Mouse (Mus musculus) liver, embryonic 14.5 days (tissue): Measurements from ENCODE around the gene Lrrc8d. TPM values are rescaled to one million over a fixed set of nuclear protein-coding genes. Genes with fewer than 3 reads are reported as not detected.

ENCODE experiments used
- ATAC-seq: fragments of 200-750 bp; cut with Nextera tagmentation; 2 replicates; pipeline ENCODE4 v1.8.0; 2017; ENCODE audit warnings: moderate number of reproducible peaks, mild to moderate bottlenecking, moderate library complexity; ENCODE audit not compliant: insufficient read depth
- DNase-seq, 3 experiments: peaks; one replicate each; pipeline ENCODE4 v3.0.0-alpha.2; 2012 to 2013; ENCODE audit warnings: low read depth in 3 of 3, low spot score in 3 of 3
- H3K27ac ChIP-seq: fragments of 300-500 bp; sonication (generic); 2 replicates; pipeline ENCODE4 v1.5.1; 2014; ENCODE audit warnings: moderate library complexity, mild to moderate bottlenecking, control low read depth, inconsistent platforms
- H3K27me3 ChIP-seq: fragments of 300-500 bp; sonication (generic); 2 replicates; pipeline ENCODE4 v1.6.1; 2014; ENCODE audit warnings: mild to moderate bottlenecking, low read length, moderate library complexity; ENCODE audit not compliant: control insufficient read depth, insufficient read depth
- H3K36me3 ChIP-seq: fragments of 300-500 bp; sonication (generic); replicated peaks from 2 replicates; pipeline ENCODE4 v1.6.1; 2014; ENCODE audit warnings: low read depth; ENCODE audit not compliant: control insufficient read depth, insufficient read depth
- H3K4me1 ChIP-seq, 2 experiments: fragments of 200-500 bp in 1 of 2; fragments of 300-500 bp in 1 of 2; sonication (generic) in 1 of 2; replicated peaks; 2 replicates each; pipeline ENCODE4 v1.6.1; 2012 to 2014; ENCODE audit warnings: antibody characterized with exemption in 1 of 2, inconsistent platforms in 1 of 2, low read length in 1 of 2; ENCODE audit not compliant: control insufficient read depth in 2 of 2, insufficient read depth in 2 of 2
- H3K4me2 ChIP-seq: fragments of 300-500 bp; sonication (generic); 2 replicates; pipeline ENCODE4 v1.6.1; 2014; ENCODE audit warnings: low read depth, mild to moderate bottlenecking, control low read depth, moderate library complexity
- H3K4me3 ChIP-seq, 2 experiments: fragments of 200-500 bp in 1 of 2; fragments of 300-500 bp in 1 of 2; sonication (generic) in 1 of 2; 2 replicates each; pipeline ENCODE4 v1.5.1; 2012 to 2014; ENCODE audit warnings: low read depth in 2 of 2, low read length in 2 of 2, mild to moderate bottlenecking in 2 of 2, control low read depth in 1 of 2, inconsistent platforms in 1 of 2, moderate library complexity in 1 of 2; ENCODE audit not compliant: insufficient read depth in 1 of 2
- H3K9ac ChIP-seq: fragments of 300-500 bp; sonication (generic); replicated peaks from 2 replicates; pipeline ENCODE4 v1.6.1; 2014; ENCODE audit warnings: mild to moderate bottlenecking, control low read depth, moderate library complexity
- H3K9me3 ChIP-seq: fragments of 300-500 bp; sonication (generic); 2 replicates; pipeline ENCODE4 v1.6.1; 2016; ENCODE audit warnings: low read length, mixed read lengths; ENCODE audit not compliant: control insufficient read depth
- CTCF ChIP-seq: IDR thresholded peaks from 2 replicates; pipeline ENCODE4 v1.5.1; 2016; ENCODE audit warnings: antibody characterized with exemption, low read depth, control low read depth
- EP300 ChIP-seq: IDR thresholded peaks from 2 replicates; pipeline ENCODE4 v1.6.1; 2016; ENCODE audit warnings: antibody characterized with exemption, low read depth
- WGBS: fragments of 180-500 bp; shearing (Covaris S2); extraction: QIAGEN DNeasy Blood & Tissue Kit; methylation state at CpG from one replicate; pipeline ENCODE4 v1.1.7; 2014; ENCODE audit not compliant: insufficient replicate concordance; 5-methylcytosine and 5-hydroxymethylcytosine counted together
- polyA plus RNA-seq, 2 experiments: library from polyadenylated mRNA; depleted of rRNA in 1 of 2; stranded (reverse) in 1 of 2; unstranded in 1 of 2; fragments of >200 nt; fragmentation: Nextera tagmentation in 1 of 2; extraction: Ambion mirVana in 1 of 2; gene quantifications; 2 replicates each; pipeline versions ENCODE4 v1.2.1 to v1.2.3; 2012 to 2014

Gene Lrrc8d
- polyA plus RNA-seq, 2 experiments = 3.3 to 7.8 TPM

DNA sequence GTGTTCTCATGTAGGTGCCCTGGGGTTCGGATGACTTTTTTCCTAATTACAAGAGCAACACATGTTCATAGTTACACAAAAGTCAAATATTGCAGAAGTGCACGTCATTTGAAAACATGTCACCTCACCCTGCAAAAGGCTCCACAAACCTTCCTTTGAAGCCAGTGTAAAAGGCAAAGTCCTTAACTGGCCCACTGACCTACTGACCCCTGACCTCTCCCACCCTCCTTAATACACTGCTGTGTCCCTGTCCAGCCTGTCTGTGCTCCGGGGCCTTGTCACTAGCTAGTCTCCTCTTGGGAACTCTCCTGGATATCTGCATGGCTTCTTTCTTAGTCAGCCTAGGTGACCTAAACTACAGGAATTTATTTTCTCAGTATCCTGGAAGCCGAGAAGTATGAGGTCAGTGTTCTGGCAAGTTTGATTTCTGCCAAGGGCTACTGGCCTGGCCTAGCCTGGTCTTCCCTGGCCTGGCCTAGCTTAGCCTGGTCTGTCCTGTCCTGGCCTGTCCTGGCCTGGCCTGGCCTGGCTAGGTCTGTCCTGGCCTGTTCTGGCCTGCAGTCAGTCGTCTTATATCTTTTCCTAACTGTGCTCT lies 127.2 kb downstream of the Lrrc8d start:
- H3K4me3 ChIP-seq = no peak overlapping the region
- no peak overlapping the region for H3K27ac ChIP-seq
- H3K9me3 ChIP-seq = no peaks in the 10 kb centered on the region
- no peaks in the 10 kb centered on the region for H3K36me3 ChIP-seq
- no peak for DNase-seq
- no peak overlapping the region for H3K4me2 ChIP-seq
- no peaks in the 10 kb centered on the region for H3K27me3 ChIP-seq
- TF ChIP-seq EP300 = no peak
- no peak for TF ChIP-seq CTCF
- ATAC-seq = no peak
- WGBS = 59% methylated on average over 5 of the region's 5 CpGs
- peaks cover 10 to 29% of the 10 kb centered on the region in 2 experiments for H3K4me1 ChIP-seq
- no peak overlapping the region for H3K9ac ChIP-seq

DNA sequence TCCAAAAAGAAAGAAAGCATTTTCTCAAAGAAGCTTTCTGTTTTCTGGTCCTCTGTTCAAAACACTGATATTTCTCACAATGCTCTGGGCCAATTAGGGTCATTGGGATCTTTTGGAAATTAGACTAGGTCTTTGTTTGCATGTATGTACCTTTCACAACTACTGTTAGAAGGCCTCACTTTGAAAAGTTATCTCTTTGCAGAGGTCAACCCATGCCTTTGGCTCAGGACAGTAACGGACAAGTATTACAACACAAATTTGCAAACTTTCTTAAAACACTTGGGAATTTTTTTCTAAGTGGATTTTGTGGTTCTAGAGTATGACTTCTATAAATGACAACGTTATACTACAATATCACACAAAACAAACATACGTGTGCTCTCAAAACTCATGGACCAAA lies 128.3 kb downstream of the Lrrc8d start:
- TF ChIP-seq EP300 = no peak
- no peak for TF ChIP-seq CTCF
- DNase-seq (no peak), ATAC-seq (no peak)
- Histone ChIP-seq H3K4me1 (peaks cover 10 to 29% of the 10 kb centered on the region in 2 experiments), H3K36me3 (no peaks in the 10 kb centered on the region), H3K9ac (no peak overlapping the region), H3K4me3 (no peak overlapping the region), H3K27ac (no peak overlapping the region), H3K4me2 (no peak overlapping the region), H3K27me3 (no peaks in the 10 kb centered on the region), H3K9me3 (no peaks in the 10 kb centered on the region)
- WGBS = 70% methylated on average over 3 of the region's 3 CpGs

DNA sequence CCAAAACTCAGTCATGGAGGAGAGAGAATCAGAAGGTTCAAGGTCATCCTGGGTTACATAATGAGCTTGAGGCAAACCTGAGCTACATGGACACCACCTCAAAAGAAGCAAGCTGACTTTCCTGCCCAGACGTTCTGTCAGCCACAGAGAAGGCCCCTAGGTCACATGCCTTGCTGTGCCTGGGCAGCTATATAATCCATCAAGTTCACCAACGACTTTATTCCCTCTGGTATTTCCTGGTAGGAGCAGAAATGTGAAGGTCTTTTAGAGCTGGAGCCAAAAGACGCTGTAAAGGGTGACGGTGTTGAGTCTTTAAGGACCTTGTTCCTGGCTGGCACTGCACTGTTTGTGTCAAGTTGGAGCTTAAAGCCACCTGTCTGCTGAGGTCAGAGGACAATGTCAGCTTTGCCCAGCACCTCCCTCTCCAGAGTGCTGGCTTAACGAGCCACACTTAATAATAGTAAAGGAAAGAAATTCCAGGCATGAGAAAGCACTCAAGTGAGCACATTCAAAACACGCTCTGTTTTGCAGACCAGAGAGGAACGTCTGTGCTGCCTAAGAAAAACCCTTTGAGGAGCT lies 129.3 kb downstream of the Lrrc8d start:
- no peak for ATAC-seq
- Histone ChIP-seq H3K27me3 (no peaks in the 10 kb centered on the region), H3K36me3 (no peaks in the 10 kb centered on the region), H3K27ac (no peak overlapping the region), H3K4me2 (no peak overlapping the region), H3K9me3 (no peaks in the 10 kb centered on the region), H3K4me3 (no peak overlapping the region), H3K4me1 (peaks cover 10 to 31% of the 10 kb centered on the region in 2 experiments), H3K9ac (no peak overlapping the region)
- WGBS = 47% methylated on average over 7 of the region's 7 CpGs
- TF ChIP-seq CTCF (no peak), EP300 (no peak)
- no peak for DNase-seq

DNA sequence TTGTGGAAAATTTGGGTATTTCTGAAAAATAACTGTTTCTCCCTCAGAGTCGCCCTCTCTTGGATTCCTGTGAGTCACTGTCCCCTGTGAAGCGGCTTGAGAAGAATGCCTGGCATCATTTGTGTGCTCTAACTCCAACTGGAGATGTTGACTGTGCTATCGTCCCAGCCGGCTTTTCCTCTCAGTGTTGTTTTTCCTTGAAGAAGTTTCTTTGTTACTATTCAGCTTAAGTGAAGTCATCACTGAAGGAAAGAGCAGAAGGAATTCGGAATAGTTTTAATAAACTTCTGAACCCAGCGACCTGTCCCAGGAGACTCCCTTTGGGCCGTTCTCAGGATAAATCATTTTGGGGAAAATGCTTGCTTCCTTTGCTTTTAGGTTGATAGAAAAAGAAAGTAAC lies 132.4 kb downstream of the Lrrc8d start:
- no peak overlapping the region for H3K27ac ChIP-seq
- no peaks in the 10 kb centered on the region for H3K36me3 ChIP-seq
- H3K4me3 ChIP-seq = no peak overlapping the region
- H3K9me3 ChIP-seq = no peaks in the 10 kb centered on the region
- no peak for TF ChIP-seq CTCF
- no peak for TF ChIP-seq EP300
- no peak for ATAC-seq
- H3K4me2 ChIP-seq = no peak overlapping the region
- H3K9ac ChIP-seq = no peak overlapping the region
- no peak for DNase-seq
- H3K27me3 ChIP-seq = no peaks in the 10 kb centered on the region
- peaks cover 0 to 7% of the 10 kb centered on the region in 2 experiments; a peak in 2 of 4 replicates for H3K4me1 ChIP-seq
- WGBS = 72% methylated on average over 7 of the region's 7 CpGs

DNA sequence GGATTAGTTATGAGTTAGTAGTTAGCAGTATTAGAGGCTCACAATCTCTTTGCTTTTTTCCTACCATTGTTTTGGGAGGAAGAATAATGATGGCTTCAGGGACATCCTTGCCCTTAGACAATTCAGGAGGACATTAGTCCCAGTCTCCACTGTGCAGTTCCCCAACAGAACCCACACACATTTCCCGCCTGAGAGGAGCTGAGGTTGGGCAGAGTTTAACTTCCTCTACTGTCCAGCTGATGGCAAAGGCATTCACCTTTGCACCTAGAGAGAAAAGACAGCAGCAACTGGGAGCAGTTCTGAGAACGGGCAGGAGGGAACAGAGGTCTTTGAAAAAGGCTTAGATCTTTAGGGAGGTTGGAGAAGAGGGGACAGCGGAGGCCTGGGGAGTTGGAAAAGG lies 134.2 kb downstream of the Lrrc8d start:
- H3K27ac ChIP-seq = no peak overlapping the region
- H3K9me3 ChIP-seq = no peaks in the 10 kb centered on the region
- H3K9ac ChIP-seq = no peak overlapping the region
- H3K27me3 ChIP-seq = no peaks in the 10 kb centered on the region
- 31% methylated on average over 3 of the region's 3 CpGs for WGBS
- TF ChIP-seq EP300 (no peak), CTCF (no peak)
- H3K36me3 ChIP-seq = no peaks in the 10 kb centered on the region
- DNase-seq (no peak), ATAC-seq (no peak)
- H3K4me2 ChIP-seq = no peak overlapping the region
- H3K4me1 ChIP-seq = peaks cover 0 to 7% of the 10 kb centered on the region in 2 experiments; a peak in 1 of 4 replicates
- H3K4me3 ChIP-seq = no peak overlapping the region
